Mouse (Mus musculus): ENCODE measurements around the gene Brd3os. TPM values are rescaled to one million over a fixed set of nuclear protein-coding genes. Genes with fewer than 3 reads are reported as not detected.

Brd3os gene
- polyA plus RNA-seq, 1 experiment from 2014 or later: 0.60 TPM

GRCm38 (mm10) chr2:27423596-27423995 is 18.5 kb upstream of the Brd3os start:
- 82% methylated on average over 7 of the region's 7 CpGs for WGBS (ENCODE audit: insufficient replicate concordance)
- DNase-seq (no peak), ATAC-seq (ENCODE audit: low read depth) (no peak)
- Histone ChIP-seq H3K27me3 (peaks cover 31% of the 10 kb centered on the region), H3K4me1 (replicated peaks) (peaks cover 79% of the 10 kb centered on the region), H3K36me3 (no peaks in the 10 kb centered on the region), H3K4me3 (replicated peaks) (no peak overlapping the region), H3K4me2 (no peak overlapping the region), H3K9ac (no peak overlapping the region), H3K27ac (no peak overlapping the region), H3K9me3 (replicated peaks) (no peaks in the 10 kb centered on the region)

GRCm38 (mm10) chr2:27425161-27425611 is 16.9 kb upstream of the Brd3os start:
- Histone ChIP-seq H3K9ac (peak overlapping the region; percentile 80), H3K4me2 (peak overlapping the region; percentile 99), H3K27ac (0 out of 2 replicates have a peak overlapping the region, but pooled peaks have one; percentile 55), H3K9me3 (replicated peaks) (no peaks in the 10 kb centered on the region), H3K4me3 (replicated peaks) (peak overlapping the region; percentile 79), H3K27me3 (peaks cover 31% of the 10 kb centered on the region), H3K4me1 (replicated peaks) (peaks cover 64% of the 10 kb centered on the region), H3K36me3 (no peaks in the 10 kb centered on the region)
- WGBS (ENCODE audit: insufficient replicate concordance): 9% methylated on average over 20 of the region's 20 CpGs
- ATAC-seq (ENCODE audit: low read depth) (no peak), DNase-seq (no peak)

DNA sequence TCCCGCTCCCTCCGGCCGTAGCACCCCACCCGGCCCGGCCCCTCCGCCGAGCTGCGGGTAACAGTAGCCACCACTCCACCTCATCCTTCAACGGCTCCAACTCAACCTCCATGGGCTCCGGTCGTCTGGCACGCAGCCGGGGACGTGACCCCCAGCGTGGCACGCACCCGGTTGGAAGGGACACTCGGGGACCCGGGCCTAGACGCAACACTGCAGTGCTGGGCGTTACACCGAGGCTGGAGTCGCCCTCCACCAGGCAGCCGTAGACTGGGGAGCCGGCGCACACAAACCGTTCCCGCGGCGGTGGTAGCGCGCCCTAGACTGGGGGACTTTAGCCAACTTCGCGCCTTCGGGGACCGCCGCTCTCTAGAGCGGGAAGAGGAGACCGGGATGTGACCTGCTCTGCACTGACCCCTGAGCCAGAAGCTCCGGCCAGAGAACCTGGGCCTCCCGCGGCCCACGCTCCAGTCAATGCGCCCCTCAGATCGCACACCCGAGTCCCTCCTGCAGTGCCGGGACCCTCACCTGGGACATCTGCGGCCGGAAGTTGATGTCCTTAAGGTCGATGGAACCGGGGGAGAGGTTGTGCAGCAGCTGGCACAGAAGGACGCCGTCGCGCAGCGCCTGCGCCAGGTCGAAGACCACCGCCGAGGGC is 16.2 kb upstream of the Brd3os start:
- Histone ChIP-seq H3K4me3 (replicated peaks) (peak overlapping the region; percentile 79), H3K27me3 (peaks cover 31% of the 10 kb centered on the region), H3K36me3 (no peaks in the 10 kb centered on the region), H3K4me2 (peak overlapping the region; percentile 99), H3K9ac (peak overlapping the region; percentile 80), H3K9me3 (replicated peaks) (no peaks in the 10 kb centered on the region), H3K4me1 (replicated peaks) (peaks cover 58% of the 10 kb centered on the region), H3K27ac (peak overlapping the region; percentile 55)
- DNase-seq (no peak), ATAC-seq (ENCODE audit: low read depth) (no peak)
- WGBS (ENCODE audit: insufficient replicate concordance): under 1% methylated on average over 59 of the region's 60 CpGs

DNA sequence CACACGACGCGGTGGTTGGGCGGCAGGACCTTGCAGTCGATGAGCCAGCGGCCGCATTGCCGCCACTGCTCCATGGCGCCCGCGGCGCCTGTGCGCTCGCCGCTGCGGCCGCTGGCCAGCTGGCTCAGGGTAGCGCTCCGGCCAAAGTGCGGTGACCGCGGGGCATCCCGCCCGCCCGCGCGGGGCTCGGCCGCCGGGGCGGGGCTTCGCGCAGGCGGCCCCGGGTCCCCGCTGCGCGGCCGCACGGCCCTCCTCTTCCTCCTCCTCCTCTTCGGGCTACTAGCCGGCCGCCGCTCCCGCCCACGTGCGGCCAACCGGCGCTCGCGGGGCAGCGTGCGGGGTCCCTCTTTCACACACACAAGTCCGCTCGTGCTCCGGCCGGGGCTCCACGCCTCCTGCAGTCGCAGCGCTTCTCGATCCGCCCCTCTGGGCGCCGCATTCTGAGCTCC is 15.7 kb upstream of the Brd3os start:
- ATAC-seq (ENCODE audit: low read depth) (peak; percentile 63), DNase-seq (peak; percentile 45)
- H3K9ac ChIP-seq: peak overlapping the region; percentile 80
- H3K27ac ChIP-seq: peak overlapping the region; percentile 68
- H3K9me3 ChIP-seq (replicated peaks): no peaks in the 10 kb centered on the region
- H3K4me3 ChIP-seq (replicated peaks): peak overlapping the region; percentile 79
- H3K4me1 ChIP-seq (replicated peaks): peaks cover 53% of the 10 kb centered on the region
- H3K36me3 ChIP-seq: no peaks in the 10 kb centered on the region
- WGBS (ENCODE audit: insufficient replicate concordance): under 1% methylated on average over 60 of the region's 64 CpGs
- H3K27me3 ChIP-seq: peaks cover 31% of the 10 kb centered on the region
- H3K4me2 ChIP-seq: peak overlapping the region; percentile 99

DNA sequence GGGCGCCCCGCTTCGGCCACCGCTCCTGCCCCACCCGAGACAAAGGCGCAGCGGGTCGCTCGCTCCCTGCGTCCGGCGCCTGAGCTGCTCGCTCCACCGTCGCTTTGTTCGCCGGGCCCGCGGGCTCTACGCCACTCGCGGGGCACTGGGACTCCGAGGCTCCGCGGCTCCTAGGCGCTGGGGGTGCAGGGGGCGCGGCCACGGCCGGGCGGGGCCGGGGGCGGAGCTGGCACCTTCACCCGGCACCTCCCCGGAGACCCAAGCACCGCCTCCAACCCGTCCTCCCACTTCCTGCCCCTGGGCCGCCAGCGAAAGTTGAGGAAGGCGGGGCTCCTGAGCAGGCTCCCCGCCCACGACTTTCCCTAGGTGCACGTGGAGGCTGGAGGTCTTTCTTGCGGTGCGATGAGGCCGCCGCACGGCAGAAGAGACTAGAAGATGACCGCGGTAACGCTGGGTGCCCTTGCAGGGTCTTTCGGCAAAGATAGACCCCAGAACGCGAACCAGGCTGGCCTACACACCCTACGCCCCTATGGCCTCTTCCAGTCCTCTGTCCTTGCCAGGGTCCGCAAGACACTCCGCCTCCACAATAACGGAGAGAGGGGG is 15.2 kb upstream of the Brd3os start, which contains the start of gene Vav2:
Gene Vav2 (minus strand): TSS at position 179 of the 603 bp plus-strand sequence.
- 1% methylated on average over 54 of the region's 58 CpGs for WGBS (ENCODE audit: insufficient replicate concordance)
- H3K27ac ChIP-seq: peak within 1 kb of the TSS; percentile 68
- DNase-seq (peak; percentile 91), ATAC-seq (ENCODE audit: low read depth) (peak; percentile 92)
- peak within 1 kb of the TSS; percentile 79 for H3K4me3 ChIP-seq (replicated peaks)
- H3K36me3 ChIP-seq: no peaks in the 10 kb centered on the region
- H3K4me2 ChIP-seq: peak within 1 kb of the TSS; percentile 99
- peaks cover 31% of the 10 kb centered on the region for H3K27me3 ChIP-seq
- H3K4me1 ChIP-seq (replicated peaks): peaks cover 49% of the 10 kb centered on the region
- H3K9ac ChIP-seq: peak within 1 kb of the TSS; percentile 80
- H3K9me3 ChIP-seq (replicated peaks): no peaks in the 10 kb centered on the region

GRCm38 (mm10) chr2:27428071-27428470 is 14.1 kb upstream of the Brd3os start:
- Histone ChIP-seq H3K9ac (no peak overlapping the region), H3K27ac (no peak overlapping the region), H3K4me3 (replicated peaks) (no peak overlapping the region), H3K4me2 (no peak overlapping the region), H3K4me1 (replicated peaks) (peaks cover 46% of the 10 kb centered on the region), H3K27me3 (peaks cover 31% of the 10 kb centered on the region), H3K9me3 (replicated peaks) (no peaks in the 10 kb centered on the region), H3K36me3 (no peaks in the 10 kb centered on the region)
- peak; percentile 59 for DNase-seq
- ATAC-seq (ENCODE audit: low read depth): no peak
- 0% methylated on average over 4 of the region's 4 CpGs for WGBS (ENCODE audit: insufficient replicate concordance)

DNA sequence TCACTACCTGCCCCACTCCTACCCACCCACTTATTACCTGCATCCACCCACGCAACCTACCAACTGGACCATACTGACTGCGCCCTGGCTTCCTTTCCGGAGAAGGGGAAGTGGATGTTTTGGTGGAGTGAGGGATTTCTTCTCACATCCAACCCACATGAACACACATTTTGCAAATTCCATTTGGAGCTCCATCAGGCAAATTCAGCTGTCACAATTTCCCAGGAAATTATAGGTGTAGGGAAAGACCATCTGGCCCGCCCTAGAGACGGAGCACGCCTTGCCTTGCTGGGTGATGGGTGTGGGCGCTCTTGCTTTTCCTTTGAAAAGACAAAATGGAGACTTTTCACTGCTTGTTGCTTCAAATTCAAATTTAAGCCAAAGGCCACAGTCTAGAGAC is 11.5 kb upstream of the Brd3os start:
- ATAC-seq (ENCODE audit: low read depth) (no peak), DNase-seq (no peak)
- no peaks in the 10 kb centered on the region for H3K36me3 ChIP-seq
- peaks cover 27% of the 10 kb centered on the region for H3K4me1 ChIP-seq (replicated peaks)
- H3K4me2 ChIP-seq: no peak overlapping the region
- no peak overlapping the region for H3K4me3 ChIP-seq (replicated peaks)
- peaks cover 11% of the 10 kb centered on the region for H3K27me3 ChIP-seq
- no peaks in the 10 kb centered on the region for H3K9me3 ChIP-seq (replicated peaks)
- H3K27ac ChIP-seq: no peak overlapping the region
- H3K9ac ChIP-seq: no peak overlapping the region
- 79% methylated on average over 7 of the region's 7 CpGs for WGBS (ENCODE audit: insufficient replicate concordance)

DNA sequence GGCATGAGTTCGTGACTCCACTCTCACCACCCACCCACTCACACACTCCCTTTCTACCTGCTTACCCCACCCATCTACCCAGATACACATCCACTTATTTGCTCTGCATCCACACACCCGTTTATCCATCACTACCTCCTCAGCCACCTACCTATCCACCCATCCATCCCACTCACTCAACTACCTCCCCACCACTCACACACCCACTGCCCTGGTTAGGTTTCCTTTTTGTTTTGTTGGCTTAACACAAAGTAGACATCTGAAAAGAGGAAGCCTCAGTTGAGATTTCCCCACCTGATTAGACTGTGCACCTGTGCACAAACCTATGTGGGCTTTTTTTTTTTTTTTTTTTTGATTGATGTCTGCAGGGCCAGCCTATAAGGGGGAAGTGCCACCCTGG is 9.5 kb upstream of the Brd3os start:
- no peak for ATAC-seq (ENCODE audit: low read depth)
- H3K9ac ChIP-seq: no peak overlapping the region
- H3K27ac ChIP-seq: no peak overlapping the region
- no peaks in the 10 kb centered on the region for H3K36me3 ChIP-seq
- peaks cover 9% of the 10 kb centered on the region for H3K4me1 ChIP-seq (replicated peaks)
- 55% methylated on average over 2 of the region's 2 CpGs for whole genome bisulfite sequencing (ENCODE audit: insufficient replicate concordance)
- no peak overlapping the region for H3K4me3 ChIP-seq (replicated peaks)
- no peak for DNase-seq
- no peaks in the 10 kb centered on the region for H3K9me3 ChIP-seq (replicated peaks)
- H3K27me3 ChIP-seq: no peaks in the 10 kb centered on the region
- H3K4me2 ChIP-seq: no peak overlapping the region

DNA sequence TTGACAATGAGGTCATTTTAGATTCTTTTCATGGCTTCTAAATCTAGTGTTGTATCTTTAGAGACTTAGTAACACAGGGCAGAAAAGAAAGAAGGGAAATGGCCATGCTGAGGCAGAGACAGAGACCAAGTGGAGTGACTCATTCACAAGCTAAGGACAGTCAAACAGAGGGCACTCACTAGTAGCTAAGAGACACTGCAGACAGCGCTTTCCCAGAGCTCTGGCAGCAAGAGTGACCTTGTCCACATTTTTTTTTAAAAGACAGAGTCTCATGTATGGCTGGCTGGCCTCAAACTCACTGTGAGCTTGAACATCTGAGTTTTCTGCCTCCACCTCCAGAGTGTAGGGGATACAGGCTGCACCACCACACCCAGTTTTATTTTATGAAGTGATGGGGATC is 4.2 kb upstream of the Brd3os start:
- WGBS (ENCODE audit: insufficient replicate concordance): 76% methylated on average over 1 of the region's 1 CpGs
- no peaks in the 10 kb centered on the region for H3K9me3 ChIP-seq (replicated peaks)
- H3K9ac ChIP-seq: no peak overlapping the region
- DNase-seq: no peak
- H3K27ac ChIP-seq: no peak overlapping the region
- no peaks in the 10 kb centered on the region for H3K27me3 ChIP-seq
- H3K36me3 ChIP-seq: no peaks in the 10 kb centered on the region
- no peak overlapping the region for H3K4me2 ChIP-seq
- ATAC-seq (ENCODE audit: low read depth): no peak
- peaks cover 30% of the 10 kb centered on the region for H3K4me1 ChIP-seq (replicated peaks)
- no peak overlapping the region for H3K4me3 ChIP-seq (replicated peaks)

DNA sequence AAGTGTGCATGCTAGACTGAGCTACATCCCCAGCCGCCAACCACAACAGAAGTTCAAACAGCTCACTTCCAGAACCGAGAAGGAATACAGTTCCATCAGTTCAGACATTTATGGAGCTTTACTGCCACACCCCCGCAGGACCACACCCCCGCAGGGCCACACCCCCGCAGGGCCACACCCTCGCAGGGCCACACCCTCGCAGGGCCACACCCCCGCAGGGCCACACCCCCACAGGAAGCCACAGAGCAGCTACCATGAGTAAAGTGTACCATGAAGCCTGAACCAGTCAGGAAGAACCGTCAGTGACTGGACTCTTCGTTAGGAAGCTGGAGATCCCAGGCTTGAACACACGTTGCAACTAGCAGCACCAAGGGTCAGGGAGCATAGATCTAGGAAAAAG is 3.8 kb upstream of the Brd3os start:
- H3K27me3 ChIP-seq: no peaks in the 10 kb centered on the region
- H3K4me1 ChIP-seq (replicated peaks): peaks cover 34% of the 10 kb centered on the region
- H3K4me2 ChIP-seq: no peak overlapping the region
- H3K4me3 ChIP-seq (replicated peaks): no peak overlapping the region
- H3K9ac ChIP-seq: no peak overlapping the region
- DNase-seq (peak; percentile 69), ATAC-seq (ENCODE audit: low read depth) (peak; percentile 55; the same call in 1 of the 2 replicates)
- H3K27ac ChIP-seq: no peak overlapping the region
- WGBS (ENCODE audit: insufficient replicate concordance): 5% methylated on average over 11 of the region's 11 CpGs
- H3K36me3 ChIP-seq: no peaks in the 10 kb centered on the region
- no peaks in the 10 kb centered on the region for H3K9me3 ChIP-seq (replicated peaks)

DNA sequence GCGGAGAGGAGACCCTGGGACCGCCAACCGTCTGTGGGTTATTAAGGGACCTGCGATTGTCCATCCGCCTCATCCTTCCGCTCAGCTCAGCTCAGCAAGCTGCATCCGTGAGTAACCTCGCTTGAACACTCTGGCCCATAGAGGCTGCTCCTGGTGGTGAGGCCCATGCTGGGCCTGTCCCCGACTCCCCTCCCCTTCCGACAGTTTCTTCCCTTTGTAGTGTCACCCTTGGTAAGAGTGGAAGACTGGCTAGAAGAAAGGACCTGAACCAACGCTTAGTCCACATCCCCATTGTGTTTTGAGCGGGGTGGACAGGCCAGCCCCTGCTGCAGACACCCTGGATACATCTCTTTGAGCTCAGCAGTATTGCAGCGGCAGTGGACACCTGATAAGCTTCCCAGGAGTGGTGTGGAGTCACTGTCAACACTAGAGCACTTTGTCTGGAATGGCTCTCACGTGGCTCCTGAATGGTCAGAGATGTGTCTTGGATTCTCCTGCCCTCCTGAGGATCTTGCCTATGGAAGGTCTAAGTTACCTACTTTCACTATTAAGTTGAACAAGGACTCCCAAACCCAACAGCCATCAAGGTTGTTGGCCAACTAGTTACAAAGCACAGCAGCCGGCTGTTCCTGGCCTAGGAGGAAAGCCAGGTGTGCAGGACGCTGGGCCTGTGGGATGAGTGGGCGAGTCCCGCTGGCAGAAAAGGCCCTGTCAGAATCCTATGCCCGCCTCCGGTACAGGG is 755 bp downstream of the Brd3os start:
- WGBS (ENCODE audit: insufficient replicate concordance): 37% methylated on average over 20 of the region's 20 CpGs
- H3K4me3 ChIP-seq (replicated peaks): peak overlapping the region; percentile 64
- H3K27me3 ChIP-seq: no peaks in the 10 kb centered on the region
- H3K9me3 ChIP-seq (replicated peaks): no peaks in the 10 kb centered on the region
- DNase-seq (no peak), ATAC-seq (ENCODE audit: low read depth) (peak; percentile 2; the same call in 1 of the 2 replicates)
- H3K9ac ChIP-seq: peak overlapping the region; percentile 67
- peaks cover 34% of the 10 kb centered on the region for H3K36me3 ChIP-seq
- H3K27ac ChIP-seq: no peak overlapping the region
- H3K4me2 ChIP-seq: peak overlapping the region; percentile 91
- H3K4me1 ChIP-seq (replicated peaks): peaks cover 29% of the 10 kb centered on the region
